Mouse (Mus musculus): ENCODE measurements around the gene Olfr497. TPM values are rescaled to one million over a fixed set of nuclear protein-coding genes. Genes with fewer than 3 reads are reported as not detected.

Olfr497 gene
- not detected in 2 replicates for polyA plus RNA-seq (2011; ENCODE audit: insufficient read length, low read depth, missing spikeins)

GRCm38 (mm10) chr7:108420121-108420520 lies at the start of gene Olfr497:
Olfr497 (plus strand) TSS chr7:108420421.
- no peak within 1 kb of the TSS for H3K4me3 ChIP-seq (ENCODE audit: insufficient read depth, low read length)
- no peak for TF ChIP-seq POLR2A (IDR thresholded peaks at IDR 0.05; ENCODE audit: low read depth, low read length)
- no peak for TF ChIP-seq CTCF (IDR thresholded peaks at IDR 0.05; ENCODE audit: borderline replicate concordance, insufficient read depth, low read length)
- no peaks in the 10 kb centered on the region for H3K4me1 ChIP-seq (ENCODE audit: control insufficient read depth, insufficient read depth, low read length)
- H3K27ac ChIP-seq (ENCODE audit: insufficient read depth, low read length): no peak within 1 kb of the TSS

- H3K4me3 ChIP-seq (ENCODE audit: insufficient read depth, low read length): no peak within 1 kb of the TSS
- no peak within 1 kb of the TSS for H3K27ac ChIP-seq (ENCODE audit: insufficient read depth, low read length)
- no peaks in the 10 kb centered on the region for H3K4me1 ChIP-seq (ENCODE audit: control insufficient read depth, insufficient read depth, low read length)
- TF ChIP-seq POLR2A (IDR thresholded peaks at IDR 0.05; ENCODE audit: low read depth, low read length): no peak
- no peak for TF ChIP-seq CTCF (IDR thresholded peaks at IDR 0.05; ENCODE audit: borderline replicate concordance, insufficient read depth, low read length)
Observed at GRCm38 (mm10) chr7:108392867-108393266, 27.4 kb upstream of the Olfr497 start, which contains the start of gene Olfr495. Olfr495 (plus strand) TSS chr7:108393167.

- Histone ChIP-seq H3K4me3 (ENCODE audit: insufficient read depth, low read length) (no peak within 1 kb of the TSS), H3K27ac (ENCODE audit: insufficient read depth, low read length) (no peak within 1 kb of the TSS), H3K4me1 (ENCODE audit: control insufficient read depth, insufficient read depth, low read length) (no peaks in the 10 kb centered on the region)
- TF ChIP-seq POLR2A (IDR thresholded peaks at IDR 0.05; ENCODE audit: low read depth, low read length) (no peak), CTCF (IDR thresholded peaks at IDR 0.05; ENCODE audit: borderline replicate concordance, insufficient read depth, low read length) (no peak)
Observed at GRCm38 (mm10) chr7:108465026-108465425, 44.8 kb downstream of the Olfr497 start, which contains the start of gene Olfr498. Olfr498 (plus strand) TSS chr7:108465326.

Other genes starting within 250 kb of the Olfr497 start
- not detected in 2 replicates for gene Olfr486, start 247.7 kb upstream of the Olfr497 start, polyA plus RNA-seq (2011; ENCODE audit: insufficient read length, low read depth, missing spikeins)
- gene Olfr487, start 205.8 kb upstream of the Olfr497 start, polyA plus RNA-seq (2011; ENCODE audit: insufficient read length, low read depth, missing spikeins): not detected in 2 replicates
- not detected in 2 replicates for gene Olfr488, start 162.1 kb upstream of the Olfr497 start, polyA plus RNA-seq (2011; ENCODE audit: insufficient read length, low read depth, missing spikeins)
- gene Olfr490, start 131.5 kb upstream of the Olfr497 start, polyA plus RNA-seq (2011; ENCODE audit: insufficient read length, low read depth, missing spikeins): not detected in 2 replicates
- gene Olfr491, start 107.0 kb upstream of the Olfr497 start, polyA plus RNA-seq (2011; ENCODE audit: insufficient read length, low read depth, missing spikeins): not detected in 2 replicates
- gene Olfr492, start 96.7 kb upstream of the Olfr497 start, polyA plus RNA-seq (2011; ENCODE audit: insufficient read length, low read depth, missing spikeins): not detected in 2 replicates
- not detected in 2 replicates for gene Olfr493, start 73.4 kb upstream of the Olfr497 start, polyA plus RNA-seq (2011; ENCODE audit: insufficient read length, low read depth, missing spikeins)
- not detected in 2 replicates for gene Olfr494, start 55.1 kb upstream of the Olfr497 start, polyA plus RNA-seq (2011; ENCODE audit: insufficient read length, low read depth, missing spikeins)
- gene Olfr495, start 27.3 kb upstream of the Olfr497 start, polyA plus RNA-seq (2011; ENCODE audit: insufficient read length, low read depth, missing spikeins): not detected in 2 replicates
- not detected in 2 replicates for gene Olfr498, start 44.9 kb downstream of the Olfr497 start, polyA plus RNA-seq (2011; ENCODE audit: insufficient read length, low read depth, missing spikeins)
- gene Olfr502, start 104.6 kb downstream of the Olfr497 start, polyA plus RNA-seq (2011; ENCODE audit: insufficient read length, low read depth, missing spikeins): not detected in 2 replicates
- not detected in 2 replicates for gene Olfr503, start 124.1 kb downstream of the Olfr497 start, polyA plus RNA-seq (2011; ENCODE audit: insufficient read length, low read depth, missing spikeins)
- gene Olfr504, start 145.4 kb downstream of the Olfr497 start, polyA plus RNA-seq (2011; ENCODE audit: insufficient read length, low read depth, missing spikeins): not detected in 2 replicates
- not detected in 2 replicates for gene Olfr506, start 190.4 kb downstream of the Olfr497 start, polyA plus RNA-seq (2011; ENCODE audit: insufficient read length, low read depth, missing spikeins)
- not detected in 2 replicates for gene Olfr507, start 201.4 kb downstream of the Olfr497 start, polyA plus RNA-seq (2011; ENCODE audit: insufficient read length, low read depth, missing spikeins)
- not detected in 2 replicates for gene Olfr508, start 209.6 kb downstream of the Olfr497 start, polyA plus RNA-seq (2011; ENCODE audit: insufficient read length, low read depth, missing spikeins)
- not detected in 2 replicates for gene Olfr509, start 231.5 kb downstream of the Olfr497 start, polyA plus RNA-seq (2011; ENCODE audit: insufficient read length, low read depth, missing spikeins)
- not detected in 2 replicates for gene Olfr510, start 246.0 kb downstream of the Olfr497 start, polyA plus RNA-seq (2011; ENCODE audit: insufficient read length, low read depth, missing spikeins)

All from embryonic fibroblast, embryonic 13.5 days (primary cell).